Mouse (Mus musculus) forebrain, embryonic 16.5 days (tissue): Measurements from ENCODE around the gene Deaf1. TPM values are rescaled to one million over a fixed set of nuclear protein-coding genes. Genes with fewer than 3 reads are reported as not detected.

Experiments
- ATAC-seq: fragments of 200-750 bp; cut with Nextera tagmentation; 2 replicates; pipeline ENCODE4 v1.8.0; 2017; ENCODE audit warnings: mild to moderate bottlenecking, moderate library complexity
- H3K27ac ChIP-seq: fragments of 300-500 bp; sonication (generic); 2 replicates; pipeline ENCODE4 v1.5.1; 2014; ENCODE audit warnings: low read length, control low read depth
- H3K27me3 ChIP-seq: fragments of 300-500 bp; sonication (generic); replicated peaks from 2 replicates; pipeline ENCODE4 v1.6.1; 2014; ENCODE audit warnings: low read length; ENCODE audit not compliant: control insufficient read depth, insufficient read depth
- H3K36me3 ChIP-seq: fragments of 300-500 bp; sonication (generic); 2 replicates; pipeline ENCODE4 v1.6.1; 2014; ENCODE audit not compliant: control insufficient read depth, insufficient read depth
- H3K4me1 ChIP-seq: fragments of 300-500 bp; sonication (generic); replicated peaks from 2 replicates; pipeline ENCODE4 v1.6.1; 2014; ENCODE audit warnings: low read length; ENCODE audit not compliant: control insufficient read depth, insufficient read depth
- H3K4me2 ChIP-seq: fragments of 300-500 bp; sonication (generic); 2 replicates; pipeline ENCODE4 v1.6.1; 2014; ENCODE audit warnings: mild to moderate bottlenecking, low read length, control low read depth
- H3K4me3 ChIP-seq: fragments of 300-500 bp; sonication (generic); replicated peaks from 2 replicates; pipeline ENCODE4 v1.5.1; 2014; ENCODE audit warnings: mild to moderate bottlenecking, low read length, control low read depth
- H3K9ac ChIP-seq: fragments of 300-500 bp; sonication (generic); replicated peaks from 2 replicates; pipeline ENCODE4 v1.6.1; 2014; ENCODE audit warnings: low read depth, low read length, control low read depth
- H3K9me3 ChIP-seq: fragments of 300-500 bp; sonication (generic); 2 replicates; pipeline ENCODE4 v1.6.1; 2016; ENCODE audit warnings: low read length; ENCODE audit not compliant: control insufficient read depth
- WGBS: fragments of 180-500 bp; shearing (Covaris S2); extraction: QIAGEN DNeasy Blood & Tissue Kit; methylation state at CpG from one replicate; pipeline ENCODE4 v1.1.7; 2014; 5-methylcytosine and 5-hydroxymethylcytosine counted together
- polyA plus RNA-seq: library from polyadenylated mRNA; unstranded; fragments of >200 nt; fragmentation: Nextera tagmentation; extraction: Ambion mirVana; gene quantifications from 2 replicates; pipeline ENCODE4 v1.2.1, GENCODE M21; 2015

Gene Deaf1
- polyA plus RNA-seq, 1 experiment from 2014 or later, result 164 TPM

- no peak overlapping the region for H3K4me3 ChIP-seq
- no peaks in the 10 kb centered on the region for H3K36me3 ChIP-seq
- H3K4me1 ChIP-seq, result 0 out of 2 replicates have a peak, but pooled peaks cover 3% of the 10 kb centered on the region
- no peaks in the 10 kb centered on the region for H3K9me3 ChIP-seq
- WGBS, result 64% methylated on average over 4 of the region's 4 CpGs
- H3K27ac ChIP-seq, result no peak overlapping the region
- no peak for ATAC-seq
- H3K4me2 ChIP-seq, result no peak overlapping the region
- H3K9ac ChIP-seq, result no peak overlapping the region
- peaks cover 2% of the 10 kb centered on the region; the same call in 1 of the 2 replicates for H3K27me3 ChIP-seq
These were observed 35.7 kb upstream of the Deaf1 start for GRCm38 (mm10) chr7:141363106-141363751.

DNA sequence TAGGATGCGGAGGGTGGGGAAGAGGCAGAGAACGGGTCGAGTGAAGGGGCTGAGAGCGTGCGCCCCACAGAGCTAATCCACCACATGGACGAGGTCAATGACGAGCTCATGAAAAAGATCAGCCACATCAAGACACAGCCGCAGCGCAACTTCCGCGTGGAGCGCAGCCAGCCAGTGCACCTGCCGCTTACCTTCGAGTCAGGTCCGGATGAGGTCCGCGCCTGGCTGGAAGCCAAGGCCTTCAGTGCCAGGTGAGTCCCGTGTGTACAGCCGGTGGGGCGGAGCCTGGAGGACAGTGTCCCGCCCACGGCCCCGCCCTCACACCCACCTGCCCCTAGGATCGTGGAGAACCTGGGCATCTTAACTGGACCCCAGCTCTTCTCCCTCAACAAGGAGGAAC lies 34.0 kb upstream of the Deaf1 start:
- Histone ChIP-seq H3K4me2 (peak overlapping the region; percentile 8; the same call in 1 of the 2 replicates), H3K4me1 (0 out of 2 replicates have a peak, but pooled peaks cover 3% of the 10 kb centered on the region), H3K27ac (no peak overlapping the region), H3K27me3 (peaks cover 2% of the 10 kb centered on the region; the same call in 1 of the 2 replicates), H3K36me3 (no peaks in the 10 kb centered on the region), H3K9me3 (no peaks in the 10 kb centered on the region), H3K4me3 (no peak overlapping the region), H3K9ac (peak overlapping the region; percentile 27; the same call in 1 of the 2 replicates)
- 7% methylated on average over 24 of the region's 24 CpGs for WGBS
- no peak for ATAC-seq

GRCm38 (mm10) chr7:141356971-141357370 lies 29.5 kb upstream of the Deaf1 start:
- peaks cover 16% of the 10 kb centered on the region for H3K4me1 ChIP-seq
- no peak for ATAC-seq
- WGBS, result 77% methylated on average over 14 of the region's 14 CpGs

GRCm38 (mm10) chr7:141355626-141356326 lies 28.3 kb upstream of the Deaf1 start:
- Histone ChIP-seq H3K4me1 (peaks cover 13% of the 10 kb centered on the region), H3K4me2 (no peak overlapping the region), H3K4me3 (no peak overlapping the region), H3K9me3 (no peaks in the 10 kb centered on the region), H3K36me3 (no peaks in the 10 kb centered on the region), H3K27ac (no peak overlapping the region), H3K27me3 (no peaks in the 10 kb centered on the region), H3K9ac (no peak overlapping the region)
- ATAC-seq, result no peak
- WGBS, result 50% methylated on average over 12 of the region's 12 CpGs

More at GRCm38 (mm10) chr7:141356971-141357370, 29.5 kb upstream of the Deaf1 start:
- no peak overlapping the region for H3K9ac ChIP-seq
- H3K27ac ChIP-seq, result no peak overlapping the region
- H3K9me3 ChIP-seq, result no peaks in the 10 kb centered on the region
- H3K36me3 ChIP-seq, result no peaks in the 10 kb centered on the region
- H3K4me3 ChIP-seq, result no peak overlapping the region
- peaks cover 2% of the 10 kb centered on the region; the same call in 1 of the 2 replicates for H3K27me3 ChIP-seq
- no peak overlapping the region for H3K4me2 ChIP-seq

- Histone ChIP-seq H3K4me1 (peaks cover 13% of the 10 kb centered on the region), H3K4me3 (no peak overlapping the region), H3K36me3 (no peaks in the 10 kb centered on the region), H3K27ac (no peak overlapping the region), H3K9ac (no peak overlapping the region), H3K27me3 (no peaks in the 10 kb centered on the region), H3K4me2 (no peak overlapping the region), H3K9me3 (no peaks in the 10 kb centered on the region)
- WGBS, result 63% methylated on average over 8 of the region's 8 CpGs
- ATAC-seq, result peak; percentile 47; the same call in 1 of the 2 replicates
These were observed 27.6 kb upstream of the Deaf1 start for GRCm38 (mm10) chr7:141355051-141355450.

- Histone ChIP-seq H3K4me2 (no peak overlapping the region), H3K4me3 (no peak overlapping the region), H3K27ac (no peak overlapping the region), H3K9ac (no peak overlapping the region), H3K4me1 (peaks cover 13% of the 10 kb centered on the region), H3K36me3 (no peaks in the 10 kb centered on the region), H3K27me3 (no peaks in the 10 kb centered on the region; the same call in 1 of the 2 replicates), H3K9me3 (no peaks in the 10 kb centered on the region)
- 82% methylated on average over 6 of the region's 6 CpGs for WGBS
- ATAC-seq, result no peak
These were observed 23.6 kb upstream of the Deaf1 start for GRCm38 (mm10) chr7:141351061-141351460.

GRCm38 (mm10) chr7:141344787-141345186 lies 17.3 kb upstream of the Deaf1 start:
- no peak overlapping the region for H3K27ac ChIP-seq
- no peak overlapping the region for H3K4me2 ChIP-seq
- H3K27me3 ChIP-seq, result no peaks in the 10 kb centered on the region; the same call in 1 of the 2 replicates
- 95% methylated on average over 5 of the region's 5 CpGs for WGBS
- no peak overlapping the region for H3K4me3 ChIP-seq
- no peak for ATAC-seq
- H3K4me1 ChIP-seq, result no peaks in the 10 kb centered on the region
- no peaks in the 10 kb centered on the region for H3K36me3 ChIP-seq
- no peak overlapping the region for H3K9ac ChIP-seq
- no peaks in the 10 kb centered on the region for H3K9me3 ChIP-seq

DNA sequence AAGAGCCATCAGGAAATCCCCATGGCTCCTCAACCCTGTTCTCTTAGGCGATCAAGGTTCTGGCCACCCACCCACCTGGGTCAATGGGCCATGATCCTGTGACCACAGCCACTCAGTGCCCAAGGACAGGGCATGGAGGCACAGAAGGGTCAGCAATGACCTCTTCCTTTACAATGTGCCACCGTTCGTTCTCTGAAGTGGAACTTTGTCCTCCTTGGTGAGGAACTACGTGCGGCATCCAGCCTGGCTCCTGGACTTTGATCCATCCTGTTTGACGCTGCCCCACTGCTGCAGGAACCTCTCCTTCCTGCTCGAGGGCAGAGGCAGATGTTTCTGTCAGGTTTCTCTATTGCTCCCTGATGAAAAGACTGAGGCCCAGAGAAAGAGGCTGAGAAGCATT lies 16.2 kb upstream of the Deaf1 start:
- no peak for ATAC-seq
- no peaks in the 10 kb centered on the region for H3K9me3 ChIP-seq
- no peak overlapping the region for H3K4me3 ChIP-seq
- H3K27ac ChIP-seq, result no peak overlapping the region
- no peak overlapping the region for H3K9ac ChIP-seq
- no peak overlapping the region for H3K4me2 ChIP-seq
- H3K36me3 ChIP-seq, result no peaks in the 10 kb centered on the region
- 0 out of 2 replicates have a peak, but pooled peaks cover 3% of the 10 kb centered on the region for H3K27me3 ChIP-seq
- 78% methylated on average over 7 of the region's 7 CpGs for WGBS
- peaks cover 3% of the 10 kb centered on the region; the same call in 1 of the 2 replicates for H3K4me1 ChIP-seq

DNA sequence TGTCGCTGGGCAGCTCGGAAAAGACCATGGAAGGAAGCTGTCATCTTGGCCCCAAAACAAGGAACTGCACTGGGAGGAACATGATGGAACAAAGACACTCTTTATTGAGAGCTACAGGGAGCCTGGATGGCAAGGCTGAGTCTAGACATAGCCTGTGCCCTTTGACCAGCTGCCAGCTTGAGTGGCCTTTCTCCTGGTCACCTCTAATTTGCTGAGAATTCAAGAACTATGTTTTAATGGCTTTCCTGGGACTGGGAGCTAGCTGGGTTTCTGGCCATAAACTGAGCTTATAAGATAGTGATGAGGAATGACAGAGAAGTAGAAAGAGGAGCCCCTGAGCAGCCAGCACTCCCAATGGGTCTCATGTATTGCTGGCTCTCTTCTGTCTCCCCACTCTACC lies 15.7 kb upstream of the Deaf1 start:
- ATAC-seq, result no peak
- no peak overlapping the region for H3K27ac ChIP-seq
- H3K27me3 ChIP-seq, result 0 out of 2 replicates have a peak, but pooled peaks cover 3% of the 10 kb centered on the region
- peaks cover 5% of the 10 kb centered on the region; the same call in 1 of the 2 replicates for H3K4me1 ChIP-seq
- whole genome bisulfite sequencing, result 57% methylated on average over 2 of the region's 2 CpGs
- no peak overlapping the region for H3K4me2 ChIP-seq
- H3K4me3 ChIP-seq, result no peak overlapping the region
- H3K9me3 ChIP-seq, result no peaks in the 10 kb centered on the region
- no peaks in the 10 kb centered on the region for H3K36me3 ChIP-seq
- H3K9ac ChIP-seq, result no peak overlapping the region
